Mouse (Mus musculus) heart, adult 8-10 months (tissue): ENCODE data around the gene Rflna. TPM values are rescaled to one million over a fixed set of nuclear protein-coding genes. Genes with fewer than 3 reads are reported as not detected.

ENCODE experiments used
- DNase-seq: peaks from one replicate; pipeline ENCODE4 v3.0.0; 2022; ENCODE audit warnings: low spot score
- total RNA-seq, 4 experiments: library from RNA; stranded (reverse); gene quantifications; 2 replicates each; pipeline ENCODE4 v1.2.4; 2022

Gene Rflna
- total RNA-seq, 4 experiments from 2014 or later = 0.19 to 0.24 TPM; not detected in 2

DNA sequence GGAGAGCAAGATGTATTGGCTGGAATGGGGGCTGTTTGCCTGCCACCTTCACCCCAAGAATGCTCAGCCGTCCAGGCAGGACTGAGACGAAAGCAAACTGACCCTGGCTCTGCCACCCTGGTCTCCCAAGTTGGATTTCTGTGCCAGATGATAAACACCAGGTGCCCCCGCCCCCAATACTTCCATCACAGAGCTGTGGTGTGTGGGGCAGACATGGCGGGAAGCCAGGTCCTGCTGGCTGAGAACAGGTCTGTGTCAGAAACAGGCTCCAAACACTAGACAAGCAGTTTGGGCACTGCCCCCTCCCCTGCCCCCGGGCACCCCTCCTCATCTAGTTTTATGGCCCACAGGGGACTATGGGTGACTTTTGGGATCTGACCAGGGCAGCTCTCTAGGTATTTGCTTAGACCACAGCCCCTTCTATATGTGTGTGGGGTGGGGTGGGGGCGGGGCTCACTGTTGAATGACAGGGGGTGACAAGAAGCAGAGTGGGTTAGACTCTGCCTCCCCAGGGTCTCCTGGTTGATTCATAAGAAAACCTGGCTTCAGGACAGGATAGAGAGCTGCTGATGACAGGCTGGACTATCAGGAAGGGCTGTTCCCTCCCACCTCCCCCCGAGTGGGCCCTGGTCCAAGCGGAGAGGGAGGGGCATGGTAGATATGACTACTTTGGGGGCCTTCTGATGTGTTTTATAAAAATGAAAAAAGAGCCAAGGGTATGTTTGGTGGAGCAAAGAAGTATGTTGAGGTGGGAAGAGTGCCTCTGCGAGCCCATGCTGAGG, 3.0 kb downstream of the Rflna start:
- DNase-seq = no peak

DNA sequence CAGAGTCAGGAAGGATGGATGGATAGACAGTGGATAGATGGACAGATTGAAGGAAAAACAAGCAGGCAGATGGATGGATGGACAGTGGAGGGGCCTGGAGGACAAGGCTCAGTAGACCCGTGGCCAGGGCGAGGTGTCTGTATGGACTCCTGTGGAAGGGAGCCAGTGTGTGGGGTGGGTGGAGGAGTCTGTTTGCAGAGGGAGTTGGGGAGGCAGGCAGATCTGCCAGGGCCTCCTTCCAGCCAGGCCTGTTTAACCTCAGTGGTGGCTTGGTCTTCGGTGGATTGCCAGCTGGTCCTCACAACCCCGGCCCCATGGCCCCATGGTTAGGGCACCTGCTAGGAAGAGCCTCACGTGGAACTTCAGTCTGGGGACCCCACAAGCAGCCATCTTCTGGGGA, 3.9 kb downstream of the Rflna start:
- no peak for DNase-seq

DNA sequence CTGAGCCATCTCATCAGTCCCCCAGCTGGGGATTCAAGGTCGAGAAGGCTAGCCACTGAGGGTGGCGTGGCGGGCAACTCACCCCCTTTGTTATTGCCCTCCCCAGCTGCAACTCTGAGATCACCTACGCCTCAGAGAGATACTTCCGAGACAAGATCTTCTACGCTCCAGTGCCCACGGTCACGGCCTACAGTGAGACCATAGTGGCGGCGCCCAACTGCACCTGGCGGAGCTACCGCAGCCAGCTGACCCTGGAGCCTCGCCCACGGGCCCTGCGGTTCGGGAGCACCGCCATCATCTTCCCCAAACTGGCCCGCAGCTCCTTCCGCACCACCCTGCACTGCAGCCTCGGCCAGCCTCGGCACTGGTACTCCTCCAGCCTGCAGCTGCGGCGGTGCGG, 8.1 kb downstream of the Rflna start:
- DNase-seq = no peak

DNA sequence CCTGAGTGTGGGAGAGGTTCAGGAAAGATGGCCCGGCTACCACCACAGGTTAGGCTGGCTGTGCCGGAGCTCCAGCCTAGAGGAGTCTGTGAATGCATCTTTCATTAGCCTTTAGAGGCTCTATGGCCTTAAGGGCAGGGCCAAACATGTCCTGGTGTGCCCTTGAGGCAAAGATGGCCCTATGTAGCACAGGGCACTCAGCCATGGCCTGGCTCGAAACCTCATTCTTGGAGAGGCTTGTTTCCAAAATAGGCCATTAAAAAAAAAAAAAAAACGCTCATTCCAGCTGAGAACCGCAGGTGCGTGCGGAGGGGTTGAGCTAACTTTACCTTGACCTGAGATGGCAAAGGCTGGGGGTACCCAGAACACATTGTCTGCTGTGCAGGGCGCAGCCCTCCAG, 8.6 kb downstream of the Rflna start:
- DNase-seq = no peak

DNA sequence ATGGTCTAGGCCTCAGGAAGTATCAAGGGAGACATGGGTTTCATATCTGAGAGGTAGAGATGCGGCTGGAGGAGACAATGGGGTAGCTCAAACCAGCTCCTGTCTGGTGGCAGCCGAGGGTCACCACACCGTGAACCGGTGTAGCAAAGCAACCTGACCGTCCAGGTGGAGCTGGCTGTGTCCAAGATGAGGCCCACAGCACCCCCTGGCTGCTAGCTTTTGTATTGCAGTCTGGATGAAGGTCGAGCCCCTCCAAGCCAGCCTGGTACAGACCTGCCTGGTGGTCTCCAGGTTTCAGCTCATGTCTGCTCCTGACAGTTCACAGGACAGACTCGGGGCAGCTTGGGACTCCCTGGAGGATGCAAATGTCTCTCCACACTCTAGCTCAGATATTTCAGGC, 11.5 kb downstream of the Rflna start:
- DNase-seq = peak; percentile 53

DNA sequence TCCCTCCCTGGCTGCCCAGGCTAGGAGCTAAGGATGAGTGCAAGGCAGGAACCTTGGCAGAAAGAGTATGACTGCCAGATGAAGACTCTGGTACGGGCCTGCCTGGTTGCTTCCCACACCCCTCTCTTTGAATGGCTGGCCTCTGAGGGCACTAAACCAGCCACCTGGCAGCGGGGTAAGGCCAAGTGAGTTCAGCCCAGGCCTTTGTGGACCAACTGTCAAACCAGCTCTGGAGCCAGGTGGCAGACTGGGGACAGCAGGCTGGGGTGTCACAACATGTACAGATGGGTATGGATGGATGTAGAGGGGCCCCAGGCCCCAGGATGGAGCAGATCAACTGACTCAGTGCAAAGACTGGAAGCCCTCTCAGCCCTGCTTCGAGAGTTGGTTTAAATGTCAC, 12.0 kb downstream of the Rflna start:
- DNase-seq = no peak

DNA sequence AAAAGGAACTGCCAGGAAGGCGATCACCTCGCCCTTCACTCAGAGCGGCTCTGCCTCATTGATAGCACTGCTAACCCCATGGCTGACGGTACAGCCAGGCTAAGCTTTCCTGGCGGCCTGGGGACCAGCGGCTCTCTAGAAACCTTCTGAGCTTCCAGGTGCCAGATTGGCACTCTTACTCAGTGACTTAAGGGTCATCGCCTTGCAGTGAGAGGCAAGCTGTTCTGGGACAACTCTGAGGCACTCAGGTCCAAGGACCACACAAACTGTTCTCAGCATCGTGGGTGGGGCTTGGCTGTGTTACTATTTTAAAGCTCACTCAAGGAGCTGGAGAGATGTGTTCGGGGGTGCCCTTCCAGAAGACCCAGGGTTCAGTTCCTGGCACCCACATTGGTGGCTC, 12.6 kb downstream of the Rflna start:
- no peak for DNase-seq

DNA sequence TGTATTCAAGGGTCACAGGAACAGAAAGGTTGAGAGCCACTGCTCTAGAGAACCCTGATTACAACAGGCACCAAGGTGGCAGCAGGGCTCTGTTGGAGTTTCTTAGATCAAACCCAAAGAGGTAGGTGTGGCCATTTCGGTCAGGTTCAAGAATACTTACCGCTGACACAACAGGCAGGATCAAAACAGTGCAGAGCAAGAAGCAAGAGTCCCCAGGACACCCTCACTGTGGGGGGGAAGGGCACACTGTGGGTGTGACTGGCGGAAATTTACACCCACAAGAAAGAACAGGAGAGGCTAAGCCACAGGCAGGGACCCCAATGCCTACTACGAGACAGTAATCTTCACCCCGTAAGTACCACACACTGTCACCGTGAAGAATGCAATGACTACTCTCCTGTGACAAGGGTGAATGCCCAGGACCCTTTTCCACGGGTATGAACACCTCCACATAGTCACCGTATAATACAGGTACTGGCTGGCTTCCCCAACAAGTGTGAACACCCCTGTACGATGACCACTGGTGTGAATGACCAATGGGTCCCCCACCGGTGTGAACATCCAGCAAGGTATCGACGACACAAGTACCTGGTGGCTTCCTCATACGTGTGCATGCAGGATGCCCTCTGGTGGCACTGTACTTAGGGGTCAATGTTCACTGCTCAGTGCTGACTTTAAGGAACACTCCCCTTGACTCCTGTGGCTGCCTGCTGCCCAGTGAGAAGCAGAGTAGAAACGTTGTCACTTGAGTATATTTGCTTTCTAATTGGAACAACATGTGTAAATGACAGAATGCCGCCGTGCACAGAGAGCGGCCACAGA, 13.6 kb downstream of the Rflna start:
- no peak for DNase-seq

DNA sequence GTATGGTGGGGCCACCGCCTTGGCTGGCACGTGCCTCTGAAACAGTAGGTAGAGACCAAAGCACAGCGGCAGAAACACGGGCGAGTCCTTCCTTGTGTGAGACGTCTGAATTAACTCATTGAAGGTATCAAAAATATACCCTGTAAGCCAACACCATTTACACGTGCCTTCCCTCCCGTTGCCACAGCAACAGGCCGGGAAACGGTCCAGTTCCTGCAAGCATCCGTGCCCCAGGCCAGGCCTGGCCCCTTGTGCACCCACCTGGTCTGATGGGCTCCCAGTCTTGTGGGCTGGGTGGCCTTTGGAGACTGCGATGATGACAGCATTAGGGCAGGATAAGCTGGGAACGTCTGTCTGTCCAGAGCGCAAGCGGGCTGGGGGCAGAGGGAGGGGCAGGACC, 14.3 kb downstream of the Rflna start:
- no peak for DNase-seq

DNA sequence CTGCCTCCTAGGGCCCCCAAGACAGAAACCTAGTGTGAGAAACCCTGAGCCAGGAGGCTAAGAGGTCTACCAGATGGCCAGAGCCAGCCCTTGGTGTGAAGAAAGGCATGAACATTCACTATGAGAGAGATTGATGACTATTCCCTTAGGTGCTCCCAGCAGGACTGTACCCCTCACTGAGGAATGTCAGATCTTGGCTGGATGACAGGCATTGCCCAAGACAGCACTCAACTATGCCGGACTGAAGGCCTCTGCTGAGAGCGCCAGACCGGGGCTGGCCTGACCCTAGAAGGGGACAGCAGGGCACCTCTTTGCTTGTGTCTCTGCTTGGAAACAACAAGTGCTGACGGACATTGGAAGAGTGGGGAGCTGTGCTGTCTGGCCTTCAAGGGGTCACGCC, 16.1 kb downstream of the Rflna start:
- no peak for DNase-seq

DNA sequence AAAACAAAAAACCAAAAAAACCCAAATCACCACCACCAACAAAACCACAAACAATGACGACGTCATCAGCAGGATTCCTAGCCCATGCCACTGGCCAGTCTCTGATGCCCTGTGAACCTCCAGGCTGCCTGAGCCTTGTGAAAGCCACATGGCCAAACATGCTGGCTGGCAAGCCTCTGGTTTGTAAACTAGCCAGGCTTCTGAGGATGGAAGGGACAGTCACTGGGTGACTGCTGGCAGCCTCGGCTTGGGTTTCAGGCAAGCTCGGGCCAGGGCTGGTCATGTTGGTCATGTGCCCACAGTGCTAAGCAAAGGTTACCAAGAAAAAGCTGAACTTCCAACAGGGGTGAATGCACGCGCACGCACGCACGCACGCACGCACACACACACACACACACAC, 18.3 kb downstream of the Rflna start:
- peak; percentile 68 for DNase-seq

DNA sequence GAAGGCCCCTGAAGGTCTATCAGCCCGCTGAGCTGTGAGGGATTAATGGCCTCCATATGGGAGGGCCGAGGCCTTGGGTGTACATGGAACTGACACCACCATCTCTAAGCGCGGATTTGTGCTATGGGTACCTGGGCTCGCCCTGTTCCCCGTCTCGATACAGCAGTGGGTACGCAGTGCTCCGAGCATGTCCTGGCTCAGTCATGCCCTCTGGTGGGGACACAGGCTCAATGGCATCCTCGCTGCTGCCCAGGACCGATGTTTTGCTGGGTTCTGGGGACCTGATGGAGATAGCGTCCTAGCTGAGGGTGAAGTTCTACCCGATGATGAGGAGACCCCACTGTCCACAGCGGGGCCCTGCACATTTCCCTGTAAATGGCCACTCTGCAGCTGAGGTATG, 21.0 kb downstream of the Rflna start:
- DNase-seq = no peak

DNA sequence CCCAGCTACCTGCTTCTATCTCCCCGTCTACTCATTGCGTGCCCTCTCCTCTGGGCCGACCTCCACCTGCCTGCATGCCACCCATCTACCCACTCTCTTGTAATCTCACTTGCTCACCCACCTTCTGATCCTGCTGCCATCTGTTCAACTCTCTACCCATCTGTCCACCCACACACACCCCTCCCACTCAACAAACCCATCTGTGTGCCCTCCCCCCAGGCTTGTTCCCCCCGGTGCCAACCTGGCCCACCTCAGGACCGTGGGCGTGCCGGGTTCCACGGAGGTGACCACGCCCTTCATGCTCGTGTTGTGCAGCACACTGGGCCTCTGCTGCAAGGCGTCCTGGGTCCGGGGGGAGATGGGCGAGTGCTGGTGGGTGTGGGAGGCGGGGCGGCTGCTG, 25.4 kb downstream of the Rflna start:
- no peak for DNase-seq

DNA sequence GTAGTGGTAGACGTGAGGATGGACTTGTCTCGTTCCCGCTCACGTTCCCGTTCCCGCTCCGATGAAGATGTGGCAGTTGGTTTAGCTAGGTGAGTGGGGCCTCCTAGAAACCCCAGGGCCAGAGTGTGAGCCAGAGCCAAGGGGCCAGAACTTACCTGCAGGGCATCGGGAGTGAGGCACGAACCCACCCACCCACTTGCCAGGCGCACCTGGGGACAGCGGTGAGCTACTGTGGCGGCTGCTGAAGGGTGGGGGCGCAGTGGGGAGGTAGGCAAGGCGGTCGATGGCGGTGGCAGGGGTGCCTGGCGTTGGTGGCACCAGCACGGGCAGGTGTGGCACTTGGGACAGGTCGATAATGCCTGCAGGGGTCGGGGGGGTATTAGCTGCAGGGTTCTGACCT, 25.9 kb downstream of the Rflna start:
- no peak for DNase-seq

DNA sequence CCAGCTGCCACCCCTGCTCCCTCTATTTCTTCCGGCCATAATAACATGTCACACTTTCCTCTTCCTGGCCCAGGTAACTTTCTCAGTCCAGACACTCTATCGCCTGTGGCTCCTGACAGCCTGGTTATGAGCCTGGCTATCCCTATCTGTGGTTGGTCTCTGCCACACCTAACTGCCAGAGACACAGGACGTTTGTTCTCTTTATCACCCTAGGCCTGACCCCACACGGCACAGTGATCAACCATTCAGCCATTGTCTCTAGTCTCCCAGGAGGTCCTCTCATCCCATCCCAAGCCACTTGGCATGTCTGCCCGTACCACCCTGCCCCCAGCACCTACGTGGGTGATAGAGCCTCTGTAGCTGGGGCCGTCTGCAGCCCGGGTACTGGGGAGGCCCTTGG, 33.5 kb downstream of the Rflna start:
- DNase-seq = no peak

DNA sequence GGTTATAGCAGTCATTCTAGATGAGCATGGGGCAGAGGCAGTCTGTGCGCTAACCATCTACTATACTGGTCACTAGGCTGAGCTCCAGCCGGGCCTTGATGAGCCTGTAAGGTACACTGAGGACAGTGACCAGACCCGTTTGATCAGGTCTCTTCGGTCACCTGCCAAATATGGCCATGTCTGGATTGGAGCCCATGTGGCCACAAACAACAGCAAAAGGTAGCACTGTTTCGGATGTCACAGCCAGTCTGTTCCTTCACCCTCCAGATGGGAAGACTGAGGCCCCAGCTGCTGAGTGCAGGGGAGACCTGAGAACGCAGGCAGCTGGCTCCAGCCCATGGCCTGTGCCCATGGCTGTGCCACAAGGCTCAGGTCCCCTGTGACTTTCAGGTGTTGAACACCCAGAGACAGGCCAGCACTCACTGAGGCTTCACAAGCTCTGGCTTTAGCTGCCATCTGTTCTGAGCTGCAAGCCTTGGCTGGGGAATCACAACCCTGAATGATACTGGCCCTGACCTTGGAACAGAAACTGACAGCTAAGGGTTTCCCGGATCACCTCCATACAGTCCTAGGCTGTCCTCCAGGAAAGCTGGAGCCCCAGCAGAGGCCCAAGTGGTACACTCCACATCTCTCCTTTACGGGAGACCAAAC, 36.5 kb downstream of the Rflna start:
- DNase-seq = no peak

DNA sequence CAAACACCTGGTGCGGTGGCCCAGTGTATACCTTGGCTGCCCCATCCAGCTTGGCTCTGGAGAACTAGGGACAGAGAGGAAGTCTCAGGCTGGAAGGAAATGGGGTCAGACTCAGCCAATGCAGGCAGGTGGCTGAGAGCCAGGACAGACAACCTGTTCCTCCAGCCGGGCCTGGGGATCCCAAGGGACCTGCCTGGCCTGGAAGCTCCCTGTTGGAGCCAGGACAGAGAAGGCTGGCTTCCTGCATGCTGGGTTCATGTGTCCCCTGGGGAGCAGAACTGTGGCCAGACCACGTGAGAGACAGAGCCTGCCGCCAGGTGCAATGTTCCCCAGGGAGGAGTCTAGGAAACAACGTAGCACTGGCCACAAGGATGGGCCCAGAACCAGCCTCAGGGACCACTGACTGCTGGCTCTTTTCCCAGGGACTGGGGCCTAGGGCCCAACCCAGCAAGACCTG, 37.1 kb downstream of the Rflna start:
- peak; percentile 96 for DNase-seq

DNA sequence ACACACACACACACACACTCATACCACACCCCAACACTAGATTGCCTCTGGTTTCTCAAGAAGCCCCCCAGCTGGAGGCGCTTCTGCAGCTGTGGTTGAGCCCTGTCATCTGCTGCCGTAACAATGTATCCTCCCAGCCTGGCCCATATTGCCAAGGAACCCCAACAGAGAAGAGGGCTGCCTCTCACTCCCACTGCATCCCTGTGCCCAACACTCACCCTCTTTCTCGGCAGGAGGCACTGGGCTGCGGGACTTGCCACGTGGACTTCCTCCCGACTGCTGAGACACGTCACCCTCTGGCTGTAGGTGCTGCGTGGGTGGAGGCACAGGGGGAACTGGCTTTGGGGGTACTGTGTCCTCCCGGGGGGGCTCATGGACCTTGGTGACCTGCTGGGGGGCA, 38.6 kb downstream of the Rflna start:
- DNase-seq = no peak

DNA sequence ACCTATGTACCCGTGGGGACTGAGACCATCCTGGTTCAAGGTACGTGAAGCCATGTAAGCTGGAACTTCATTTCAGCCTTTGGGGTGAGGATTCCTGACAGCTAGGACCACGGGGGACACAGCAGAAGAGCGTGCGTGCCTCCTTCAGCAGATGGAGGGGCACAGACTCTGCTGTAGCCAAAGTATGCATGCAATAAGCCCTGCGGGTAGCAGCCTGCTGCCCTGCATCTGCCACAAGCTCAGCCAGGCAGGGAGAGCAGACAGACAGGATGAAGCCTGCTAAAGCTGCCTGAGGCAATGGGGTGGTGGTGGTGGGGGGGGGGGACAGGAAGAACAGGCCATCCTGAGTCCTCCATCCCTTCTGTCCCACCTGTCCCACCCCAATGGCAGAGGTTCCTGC, 40.4 kb downstream of the Rflna start:
- no peak for DNase-seq

DNA sequence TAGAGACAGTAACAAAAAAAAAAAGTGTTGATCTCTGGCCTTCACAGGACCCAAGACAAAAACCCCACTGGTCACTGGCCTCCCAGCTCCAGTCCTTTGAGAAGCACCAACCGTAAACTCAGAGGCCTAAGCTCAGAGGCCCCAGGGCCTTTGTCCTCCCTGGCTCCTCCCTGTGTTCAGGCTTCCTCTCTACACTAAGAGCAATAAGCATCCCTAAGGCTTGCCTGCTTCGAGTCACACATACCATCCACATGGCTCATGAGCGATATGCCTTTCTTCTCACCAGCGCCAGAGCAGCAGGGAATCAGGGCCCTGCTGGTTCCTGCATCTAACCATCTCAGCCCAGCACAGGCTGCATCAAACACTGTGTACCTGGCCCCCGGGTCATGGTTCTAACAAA, 42.2 kb downstream of the Rflna start:
- no peak for DNase-seq

DNA sequence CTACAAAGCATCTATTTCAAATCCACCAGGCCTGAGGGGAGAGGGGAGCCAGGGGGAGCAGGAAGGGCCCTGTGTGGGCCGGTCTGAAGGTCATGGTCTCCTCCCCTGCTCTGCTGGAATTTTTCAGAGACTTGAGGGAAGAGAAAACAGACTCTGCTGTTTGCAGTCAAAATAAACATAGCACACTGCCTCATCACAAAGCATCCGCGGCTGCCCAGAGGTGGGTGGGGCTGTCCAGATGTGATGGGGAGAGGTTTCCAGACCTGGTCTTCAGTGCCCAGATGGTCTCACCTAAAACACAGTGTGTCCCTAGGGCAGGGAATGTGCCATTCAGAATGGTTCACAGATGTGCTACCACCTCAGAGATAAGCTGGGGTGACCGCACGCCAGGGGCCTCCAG, 43.4 kb downstream of the Rflna start:
- no peak for DNase-seq

DNA sequence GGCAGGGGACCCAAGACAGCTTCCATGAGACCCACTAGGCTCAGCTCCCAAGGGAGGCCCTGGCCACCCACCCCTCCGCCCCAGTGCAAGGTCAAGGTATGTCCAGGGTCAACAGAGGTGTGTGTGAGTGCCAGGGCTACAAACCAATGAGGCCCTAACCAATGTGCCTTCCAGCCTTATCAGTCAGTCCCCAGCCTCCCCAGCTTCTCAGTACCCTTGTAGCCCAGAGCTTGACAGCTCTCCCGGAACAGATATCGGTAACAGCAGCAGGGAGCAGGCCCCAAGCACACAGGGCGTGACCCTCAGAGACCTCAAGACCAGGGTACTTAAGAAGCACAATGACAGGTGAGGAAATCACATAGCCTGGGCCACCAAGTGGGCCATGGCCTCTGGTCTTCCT, 46.5 kb downstream of the Rflna start:
- DNase-seq = no peak

DNA sequence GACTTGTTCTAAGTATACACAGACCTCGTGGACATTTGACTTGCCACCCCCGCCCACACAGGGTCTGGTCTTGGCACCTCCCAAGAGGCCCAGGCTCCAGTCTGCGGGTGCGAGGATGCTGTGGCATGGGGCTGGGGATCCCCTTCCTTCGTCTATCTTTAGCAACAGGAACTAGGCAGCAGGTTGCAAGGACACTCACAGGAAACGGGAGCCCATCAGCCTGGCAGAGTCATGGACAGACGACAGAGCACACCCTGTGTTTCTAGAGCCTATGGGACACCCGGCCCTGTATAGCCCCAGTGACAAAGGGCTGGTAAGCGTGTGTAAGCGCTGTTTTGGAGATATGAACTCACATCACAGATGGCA, 49.2 kb downstream of the Rflna start:
- peak; percentile 35 for DNase-seq
